Mouse (Mus musculus) lung, postnatal 10 days (tissue): ENCODE measurements around the gene Cyp39a1.
A peak's percentile ranks its signal among the peaks of the same experiment; 100 is the strongest.

Source experiments
- DNase-seq: peaks from one replicate; pipeline ENCODE4 v3.0.0; 2021

Cyp39a1 gene

DNA sequence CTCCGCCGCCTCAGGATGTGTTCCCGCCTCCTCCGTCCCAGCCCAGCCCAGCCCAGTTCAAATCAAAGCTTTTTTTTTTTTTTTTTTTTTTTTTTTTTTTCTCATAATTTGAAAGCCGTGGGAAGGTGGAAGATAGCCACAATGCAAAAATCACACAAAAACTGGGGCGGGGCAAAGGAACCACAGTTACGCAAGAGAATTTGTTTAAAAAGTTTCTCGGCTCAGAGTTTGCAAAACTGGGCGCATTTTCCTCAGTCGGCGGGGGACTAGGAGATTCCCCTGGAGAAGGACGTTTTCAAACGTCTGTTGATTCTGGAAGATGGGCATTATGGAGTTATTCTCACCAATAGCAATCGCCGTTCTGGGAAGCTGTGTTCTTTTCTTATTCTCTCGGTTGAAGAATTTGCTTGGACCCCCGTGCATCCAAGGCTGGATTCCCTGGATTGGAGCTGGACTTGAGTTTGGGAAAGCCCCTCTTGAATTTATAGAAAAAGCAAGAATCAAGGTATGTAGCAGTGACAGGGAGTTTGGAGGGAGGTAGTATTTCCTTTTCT lies at the start of gene Cyp39a1:
Gene Cyp39a1 (plus strand): TSS at position 136 of the 554 bp plus-strand sequence.
- DNase-seq, result no peak

DNA sequence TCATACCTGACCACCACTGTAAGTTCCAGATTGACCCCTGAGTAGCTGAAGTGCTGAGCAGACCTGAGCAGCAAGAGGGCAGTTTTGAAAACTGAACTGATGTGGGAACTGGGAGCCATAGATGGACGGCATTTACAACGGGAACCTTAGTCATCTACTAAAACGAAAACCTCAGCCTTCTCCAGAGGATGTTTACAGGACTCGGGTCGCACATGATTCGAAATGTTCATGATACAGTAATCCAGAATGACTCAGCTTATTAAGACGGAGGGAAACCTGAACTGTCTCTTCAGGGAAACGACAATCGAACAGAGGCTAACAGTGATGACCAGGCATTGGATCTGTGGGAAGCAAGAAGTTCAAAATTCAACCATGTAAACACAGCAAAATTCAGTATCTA lies 48.1 kb upstream of the Cyp39a1 start:
- DNase-seq, result no peak

DNA sequence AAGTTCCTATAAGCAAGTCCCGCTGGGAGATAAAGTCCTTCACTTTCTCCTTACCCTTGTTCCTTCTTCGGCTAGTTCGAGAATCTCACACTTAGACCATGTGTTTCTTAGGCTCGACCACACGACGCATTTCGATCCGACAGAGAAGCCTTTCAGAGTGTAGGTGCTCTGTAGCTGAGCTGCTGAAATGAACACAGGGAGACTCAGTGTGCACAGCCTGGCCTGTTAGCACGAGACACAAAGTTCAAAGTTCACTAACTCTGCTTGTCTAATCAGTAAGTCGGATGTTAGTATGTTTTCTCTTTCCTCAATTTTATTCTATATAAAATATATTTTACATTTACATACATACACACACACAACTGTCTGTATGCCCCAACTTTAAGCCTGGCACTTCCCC lies 45.1 kb upstream of the Cyp39a1 start:
- DNase-seq, result no peak

DNA sequence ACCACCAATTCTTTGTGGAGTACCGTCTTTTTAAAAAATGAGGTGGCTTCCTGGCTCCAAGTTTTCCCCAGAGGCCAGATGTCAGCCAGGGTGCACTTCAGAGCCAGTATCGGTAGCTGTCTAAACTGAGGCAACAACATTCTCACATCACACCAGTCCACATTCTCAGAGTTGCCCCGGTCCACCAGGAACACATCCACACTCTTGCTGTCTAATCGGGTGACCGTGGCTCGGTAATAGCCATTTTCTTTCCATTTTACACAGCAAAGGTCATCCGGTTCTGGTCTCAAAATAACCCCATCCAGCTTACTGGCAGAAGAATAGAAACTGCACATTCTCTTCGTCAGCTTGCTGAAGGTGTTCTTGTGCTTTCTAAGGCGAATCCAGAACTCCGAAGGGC lies 39.0 kb upstream of the Cyp39a1 start:
- DNase-seq, result no peak

DNA sequence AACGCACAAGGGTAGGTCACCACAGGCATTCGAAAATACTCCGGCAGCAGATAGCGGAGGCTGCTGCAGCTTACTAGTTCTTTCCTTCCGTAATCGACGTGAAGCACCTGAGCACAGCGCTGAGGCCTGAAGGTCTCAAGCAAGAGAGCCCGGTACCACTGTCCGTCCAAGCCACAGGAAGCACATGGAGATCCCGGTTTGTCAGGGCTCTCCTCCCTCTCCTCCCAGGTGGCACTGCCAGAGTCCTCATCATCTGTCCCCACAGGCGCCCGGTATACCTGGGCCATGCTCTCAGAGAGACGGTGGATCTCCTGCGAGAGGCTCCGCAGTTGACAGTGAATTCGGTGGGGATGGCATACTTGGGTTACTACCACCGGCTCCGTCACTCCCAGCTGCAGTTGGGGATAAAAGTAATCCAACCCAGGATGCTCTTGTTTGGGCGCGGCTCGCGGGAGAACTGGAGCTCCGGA lies 38.2 kb upstream of the Cyp39a1 start:
- DNase-seq, result no peak

DNA sequence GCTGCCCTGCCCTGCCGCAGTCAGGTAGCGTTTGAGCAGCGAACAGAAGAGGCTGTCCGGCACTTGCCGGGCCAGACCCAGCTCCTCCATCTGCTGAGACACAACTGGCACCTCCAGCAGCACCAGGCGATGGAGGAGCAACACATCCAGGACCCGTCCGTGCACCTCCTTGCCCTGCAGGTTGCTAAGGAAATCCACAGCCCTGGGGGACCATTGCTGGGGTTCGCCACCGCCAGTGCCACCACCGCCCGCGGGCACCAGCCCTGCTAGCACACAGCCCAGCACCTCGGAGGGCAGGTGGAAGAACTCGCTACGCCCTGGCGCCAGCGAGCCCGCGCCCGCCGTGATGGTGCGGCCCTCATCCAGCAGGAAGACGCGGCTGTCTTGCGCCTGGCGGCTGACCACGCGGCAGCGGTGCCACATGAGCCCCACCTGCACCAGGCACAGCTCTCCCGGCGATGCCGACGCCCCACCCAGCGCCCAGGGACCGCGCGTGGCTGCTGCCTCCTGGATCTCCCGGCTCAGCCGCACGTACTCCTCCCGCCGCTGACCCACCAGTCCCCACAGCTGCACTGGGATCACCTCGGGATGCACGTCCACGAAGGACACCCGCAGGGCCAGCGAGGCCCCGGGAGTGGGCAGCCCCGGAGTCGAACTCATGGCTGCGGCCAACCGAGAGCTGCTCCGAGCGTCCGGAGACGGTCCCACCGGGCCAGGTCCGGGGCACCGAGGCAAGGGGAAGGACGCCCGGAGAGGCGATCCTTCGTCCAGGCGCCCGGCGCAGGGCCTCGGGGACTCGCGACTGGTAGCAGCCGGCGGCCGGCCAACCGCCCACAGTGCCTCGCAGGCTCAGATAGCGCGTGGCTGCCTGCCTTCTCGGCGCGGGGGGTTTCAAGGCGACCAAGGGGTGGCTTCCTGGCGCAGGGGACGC lies 37.5 kb upstream of the Cyp39a1 start, which contains the start of gene Tdrd6:
Gene Tdrd6 (minus strand): TSS at position 804 of the 931 bp plus-strand sequence.
- peak; percentile 10 for DNase-seq

DNA sequence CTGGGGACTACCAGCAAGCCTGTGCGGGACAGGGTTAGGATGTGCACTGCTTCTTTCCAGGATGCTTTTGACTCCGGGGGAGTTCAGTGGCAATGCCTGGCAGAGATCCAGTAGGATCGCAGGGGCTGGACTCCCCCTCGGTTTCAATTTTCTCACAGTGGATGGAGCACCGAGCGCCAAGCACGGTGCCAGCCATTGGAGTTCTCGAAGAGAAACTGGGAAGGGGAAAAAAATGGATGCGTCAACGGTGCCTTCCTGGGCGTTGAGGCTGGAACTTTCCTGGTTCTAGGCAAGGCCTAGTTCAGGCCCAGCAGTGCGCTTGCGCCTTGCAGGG lies 36.8 kb upstream of the Cyp39a1 start:
- no peak for DNase-seq

DNA sequence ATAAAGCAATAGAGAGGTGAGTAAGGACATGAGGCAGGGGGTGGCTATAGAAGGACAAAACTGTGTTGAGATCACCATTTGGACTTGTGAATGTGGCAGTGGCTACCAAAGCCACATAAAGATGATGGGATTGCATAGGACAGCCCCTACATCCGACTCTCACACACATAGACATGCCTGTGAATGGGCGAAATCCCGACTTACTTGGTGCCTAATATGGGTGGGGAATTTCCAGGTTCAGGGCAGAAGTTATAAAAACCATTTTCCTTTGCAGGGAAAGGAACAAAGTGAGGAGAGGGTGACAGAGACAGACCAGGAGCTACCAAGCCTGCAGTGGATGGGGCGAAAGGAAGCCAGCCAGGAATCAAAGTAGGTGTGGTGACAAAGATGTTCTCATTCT lies 30.1 kb upstream of the Cyp39a1 start:
- no peak for DNase-seq

DNA sequence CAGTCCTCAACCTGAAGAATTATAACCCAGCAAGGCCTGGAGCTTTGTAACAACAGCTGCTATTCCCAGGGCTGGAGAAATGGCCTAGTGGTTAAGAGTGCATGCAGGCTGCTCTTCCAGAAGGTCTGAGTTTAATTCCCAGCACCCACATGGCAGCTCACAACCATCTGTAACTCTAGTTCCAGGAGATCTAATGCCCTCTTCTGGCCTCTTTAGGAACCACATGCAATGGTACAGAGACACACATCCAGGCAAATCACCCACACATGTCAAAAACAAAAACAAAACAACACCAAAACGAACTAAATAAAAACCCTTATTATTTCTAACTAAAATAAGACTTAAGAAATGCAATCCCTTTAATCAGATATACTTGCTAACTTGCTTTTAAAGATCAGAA lies 26.4 kb upstream of the Cyp39a1 start:
- no peak for DNase-seq

DNA sequence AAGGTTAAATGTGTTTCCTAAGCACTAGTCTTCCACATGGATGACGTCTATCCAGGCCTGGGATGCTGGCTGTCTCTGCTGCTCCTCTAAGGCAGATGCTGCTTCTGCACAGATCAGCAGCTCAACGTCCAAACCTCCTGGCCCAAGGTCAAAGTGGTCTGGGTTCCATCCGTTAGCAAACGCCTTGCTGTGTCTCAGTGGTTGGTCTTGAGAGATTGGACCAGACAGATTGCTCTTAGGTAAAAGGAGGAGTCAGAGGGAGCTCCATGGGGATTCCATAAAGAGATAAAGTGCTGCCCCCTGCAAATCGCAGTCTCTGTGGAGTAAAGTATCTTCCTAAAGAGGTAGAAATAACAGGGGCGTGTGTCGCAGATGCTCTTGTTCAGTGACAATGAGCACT lies 24.0 kb upstream of the Cyp39a1 start:
- DNase-seq, result no peak

DNA sequence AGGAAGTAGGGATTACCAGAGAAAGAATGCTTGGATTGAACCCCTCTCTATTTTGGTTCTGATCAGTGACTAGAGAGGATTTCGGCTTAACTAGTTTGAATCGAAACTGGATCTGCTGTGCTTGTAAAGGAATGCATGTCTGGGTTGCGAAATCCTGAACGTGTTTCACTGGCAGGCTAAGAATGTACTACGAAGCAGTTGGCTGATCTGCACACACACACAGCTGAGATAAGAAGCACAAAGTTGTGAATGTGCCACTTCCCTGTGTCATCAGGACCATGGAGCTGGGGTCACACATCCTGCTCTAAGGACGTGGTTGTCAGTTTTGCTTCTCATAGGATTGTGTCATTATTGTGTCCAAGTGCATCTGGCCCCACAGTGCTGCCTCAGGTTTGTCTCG lies 22.9 kb upstream of the Cyp39a1 start:
- peak; percentile 17 for DNase-seq

DNA sequence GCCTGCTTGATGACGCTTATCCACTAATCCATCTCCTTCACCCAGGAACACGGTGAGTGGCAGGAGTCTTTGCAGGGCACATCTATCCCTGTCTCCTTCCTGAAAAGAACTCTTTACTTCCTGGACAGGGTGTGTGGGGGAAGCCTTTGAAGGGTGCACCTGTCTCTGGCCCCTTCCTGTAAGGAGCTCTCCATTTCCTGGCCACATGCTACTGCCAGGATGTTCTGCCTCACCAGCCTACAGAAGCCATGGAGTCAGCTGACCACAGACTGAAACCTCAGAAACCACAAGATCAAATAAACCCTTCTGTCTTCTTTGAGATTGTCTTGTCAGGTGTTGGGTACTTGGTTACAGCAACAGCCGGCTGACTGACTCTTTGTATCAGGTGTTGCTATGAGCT lies 22.1 kb upstream of the Cyp39a1 start:
- no peak for DNase-seq

DNA sequence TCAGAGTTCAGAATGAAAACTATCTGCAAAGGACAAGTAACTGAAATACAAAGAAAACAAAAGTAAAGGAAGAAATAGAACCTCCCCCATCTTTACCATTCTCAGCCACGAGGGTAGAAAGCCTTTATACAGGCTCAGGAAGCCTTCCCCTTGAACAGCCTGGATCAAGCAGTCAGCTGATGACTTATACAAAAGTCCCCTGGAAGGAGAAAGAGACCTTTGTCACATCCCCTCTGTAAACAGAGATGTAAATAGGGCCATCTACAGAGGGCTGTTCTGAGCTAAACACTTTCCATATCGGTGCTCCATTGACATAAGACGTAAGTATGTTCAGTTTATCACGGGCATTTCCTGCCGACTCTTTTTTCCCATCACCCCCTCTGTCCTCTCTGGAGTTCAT lies 20.3 kb upstream of the Cyp39a1 start:
- DNase-seq, result no peak

DNA sequence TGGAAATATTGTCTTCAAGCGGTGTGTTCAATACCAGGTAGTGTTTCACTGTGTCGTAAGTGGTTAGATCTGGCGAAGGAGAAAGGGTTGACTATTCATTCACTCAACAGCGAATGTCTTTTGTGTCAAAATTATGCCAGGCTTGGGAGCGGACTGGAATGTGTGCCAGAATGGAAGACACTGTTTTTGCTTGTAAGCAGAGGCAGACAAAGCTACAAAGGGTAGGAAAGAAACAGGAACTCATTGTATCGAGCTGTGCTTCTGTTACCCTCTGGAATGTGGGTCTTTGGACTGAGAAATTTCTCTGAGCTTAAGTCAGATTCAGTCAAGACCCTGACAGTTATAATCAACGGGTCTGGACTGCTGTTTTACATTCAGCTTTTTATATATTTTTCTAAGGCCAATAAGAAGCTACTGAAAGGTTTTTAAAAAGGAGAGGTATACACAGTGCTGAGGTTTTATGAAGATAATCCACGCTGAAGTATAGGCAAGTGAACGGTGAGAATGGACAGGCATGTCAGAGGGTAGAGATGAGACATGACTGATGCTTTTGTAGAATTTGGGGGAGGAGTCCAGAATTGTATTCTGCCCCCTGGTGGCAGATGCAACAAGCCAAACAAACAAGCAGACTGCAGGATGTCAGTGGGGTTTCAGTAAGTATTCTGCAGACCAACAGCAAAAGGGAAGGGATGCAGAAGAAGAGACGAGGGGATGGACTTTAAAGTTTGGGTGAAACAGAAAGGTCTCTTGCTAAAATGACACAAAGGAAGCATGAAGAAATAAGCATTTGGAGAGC lies 17.4 kb upstream of the Cyp39a1 start:
- DNase-seq, result peak; percentile 26

DNA sequence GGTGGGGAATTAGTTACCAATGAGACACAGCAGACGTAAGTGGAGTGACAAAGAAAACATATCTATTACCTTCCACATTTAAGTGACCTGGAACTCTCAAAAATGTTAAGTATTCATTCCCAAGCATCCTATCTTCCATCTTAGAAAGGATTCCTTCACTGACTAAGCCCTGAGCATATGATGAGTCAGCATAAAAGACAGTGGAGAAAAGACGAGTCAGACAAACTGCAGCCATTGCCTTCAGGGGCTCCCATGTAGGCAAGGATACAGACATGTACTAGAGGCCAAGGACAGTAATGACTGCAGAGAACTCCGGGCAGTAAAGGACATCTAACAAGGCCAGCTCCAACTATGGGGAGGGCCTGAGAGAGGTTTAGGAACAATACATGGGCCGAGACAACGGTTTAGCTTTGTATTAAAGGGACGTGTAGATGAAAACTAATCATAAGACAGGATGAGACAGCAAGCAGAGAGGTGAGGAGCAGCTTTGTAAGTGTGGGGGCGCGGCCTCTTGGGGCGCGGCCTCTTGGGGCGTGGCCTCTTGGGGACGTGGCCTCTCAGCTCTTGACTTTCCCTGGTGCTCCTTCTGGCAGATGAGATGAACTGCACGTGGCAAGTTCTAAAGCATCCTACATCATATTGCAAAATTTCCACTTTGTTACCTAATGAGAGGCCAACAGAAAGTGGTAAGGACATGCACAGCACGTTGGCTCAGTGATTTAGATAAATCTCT lies 15.7 kb upstream of the Cyp39a1 start:
- DNase-seq, result no peak

DNA sequence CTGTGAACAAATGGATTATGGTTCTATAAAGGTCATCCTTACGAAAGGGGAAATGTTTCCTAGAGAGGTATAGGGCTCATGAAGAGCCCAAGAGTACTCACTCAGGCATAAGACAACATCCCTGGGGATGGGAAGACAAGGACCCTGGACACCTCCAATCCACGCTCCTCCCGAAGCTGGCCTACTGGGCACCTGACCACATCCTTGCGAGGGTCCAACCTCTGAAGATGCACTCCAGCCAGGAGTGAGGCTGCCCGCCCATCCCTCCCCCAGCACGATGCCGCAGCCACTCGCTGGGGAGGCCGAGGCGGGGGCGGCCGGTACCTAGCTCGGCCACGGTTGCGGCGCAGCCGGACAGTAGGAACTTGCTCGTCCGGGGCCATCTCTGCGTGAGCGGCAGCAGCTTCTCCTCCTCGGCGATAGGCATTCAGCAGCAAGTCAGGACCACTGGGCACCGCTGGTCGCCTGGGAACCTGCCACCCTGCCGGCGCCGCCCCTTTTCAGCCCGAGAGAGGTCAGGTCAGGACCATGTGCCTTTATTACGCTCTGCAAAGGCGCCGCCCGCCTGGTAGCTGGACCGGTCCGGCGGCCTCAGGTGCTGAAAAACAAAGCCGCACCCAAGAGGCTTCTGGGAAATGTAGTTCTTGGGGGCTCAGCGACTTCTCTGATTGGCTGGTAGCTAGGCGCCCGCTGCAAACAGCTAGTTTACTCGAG lies 492 bp upstream of the Cyp39a1 start, which contains the start of gene Slc25a27:
Gene Slc25a27 (minus strand): TSS at position 639 of the 714 bp plus-strand sequence.
- peak; percentile 94 for DNase-seq

DNA sequence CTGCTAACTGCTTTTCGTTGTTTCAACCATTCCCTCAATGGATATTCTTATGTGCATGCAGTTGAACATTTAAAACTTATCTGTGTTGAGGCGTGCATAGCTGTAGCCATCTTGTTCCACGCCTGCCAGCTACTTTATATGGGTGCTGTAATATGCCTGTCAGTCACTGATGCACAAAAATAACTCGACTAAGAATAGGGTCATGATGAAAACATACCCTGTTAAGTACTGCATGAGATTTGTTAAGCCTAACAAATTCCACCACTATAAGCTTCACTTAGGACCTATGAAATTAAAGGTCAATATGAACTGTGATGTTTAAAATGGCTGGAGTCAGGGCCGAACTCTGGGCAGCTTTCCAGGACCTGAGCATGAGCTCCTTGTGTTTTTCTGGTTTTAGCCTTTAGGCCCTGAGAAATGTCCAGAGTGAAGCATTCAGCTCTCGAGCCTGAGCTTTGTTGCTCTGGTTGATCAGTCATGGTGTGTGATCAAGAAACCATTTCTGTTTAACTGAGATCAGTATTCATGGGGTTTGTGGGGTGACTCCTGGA lies 2.0 kb downstream of the Cyp39a1 start:
- DNase-seq, result no peak

DNA sequence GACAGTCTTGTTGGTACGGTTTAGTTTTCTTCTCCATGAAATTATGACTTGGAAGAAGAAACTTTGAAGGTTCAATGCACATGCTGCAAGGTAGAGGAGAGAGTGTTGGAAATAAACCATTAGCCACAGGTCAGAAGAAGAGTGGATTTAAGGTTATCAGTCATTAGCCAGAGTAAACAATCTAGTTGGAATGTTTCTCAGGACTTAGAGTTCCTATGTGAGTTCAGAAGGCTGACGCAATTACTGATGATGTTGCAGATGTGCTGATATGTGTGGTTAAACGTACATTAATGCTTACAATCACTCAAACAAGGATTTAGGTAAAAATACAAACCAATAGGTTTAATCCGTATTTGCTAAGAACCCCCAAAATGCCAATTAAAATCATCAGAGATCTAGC lies 4.7 kb downstream of the Cyp39a1 start:
- no peak for DNase-seq

DNA sequence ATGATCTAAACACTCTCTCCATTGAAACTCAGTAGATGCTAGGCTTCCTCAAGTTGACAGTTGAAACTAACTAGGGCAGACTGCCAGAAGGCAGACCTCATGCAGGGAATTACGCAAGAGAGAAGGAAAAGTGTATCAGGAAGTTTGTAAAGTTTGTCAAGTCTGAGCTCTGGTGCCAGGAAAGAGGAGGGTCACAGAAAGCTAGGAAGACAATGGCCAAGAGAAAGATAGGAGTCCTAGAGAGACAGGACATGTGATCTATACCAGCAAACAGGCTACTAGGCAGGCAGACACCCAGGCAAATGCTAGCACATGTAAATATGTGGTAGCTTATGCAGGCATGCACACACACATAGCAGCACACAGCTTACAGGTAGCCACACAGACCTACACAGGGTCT lies 8.0 kb downstream of the Cyp39a1 start:
- peak; percentile 66 for DNase-seq

DNA sequence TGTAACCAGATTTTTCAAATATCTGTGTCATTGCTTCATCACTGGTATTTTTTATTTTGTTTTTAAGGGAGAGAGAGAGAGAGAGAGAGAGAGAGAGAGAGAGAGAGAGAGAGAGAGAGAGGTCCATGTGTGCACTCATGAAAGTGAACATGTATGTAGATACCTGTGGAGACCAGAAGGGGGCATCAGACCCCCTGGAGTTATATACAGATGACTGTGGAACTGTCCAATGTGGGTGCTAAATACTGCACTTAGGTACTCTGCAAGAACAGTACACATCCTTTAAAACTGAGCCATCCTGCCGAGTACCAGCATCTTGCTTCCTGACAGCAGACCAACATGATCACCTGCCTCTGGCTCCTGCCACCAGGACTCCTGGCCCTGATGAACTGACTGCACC lies 9.0 kb downstream of the Cyp39a1 start:
- DNase-seq, result no peak

DNA sequence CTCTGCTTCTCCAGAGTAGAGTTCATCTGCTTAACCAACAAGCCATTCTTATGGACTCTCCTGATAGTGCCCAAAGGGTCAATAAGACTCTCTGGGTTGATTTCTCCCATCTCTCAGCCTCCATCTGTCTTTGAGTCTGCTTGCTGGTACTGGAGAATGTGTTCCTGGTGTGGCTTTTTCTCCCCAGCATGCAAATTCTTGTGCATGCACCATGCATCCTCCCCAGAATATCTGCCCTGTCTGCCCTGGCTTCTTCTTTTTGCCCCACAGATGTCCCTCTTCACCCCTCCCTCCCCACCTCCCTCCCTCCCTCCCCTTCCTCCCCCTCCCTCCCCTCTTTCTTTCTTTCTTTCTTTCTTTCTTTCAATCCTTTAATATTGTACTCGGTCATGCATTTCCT lies 10.1 kb downstream of the Cyp39a1 start:
- DNase-seq, result no peak

DNA sequence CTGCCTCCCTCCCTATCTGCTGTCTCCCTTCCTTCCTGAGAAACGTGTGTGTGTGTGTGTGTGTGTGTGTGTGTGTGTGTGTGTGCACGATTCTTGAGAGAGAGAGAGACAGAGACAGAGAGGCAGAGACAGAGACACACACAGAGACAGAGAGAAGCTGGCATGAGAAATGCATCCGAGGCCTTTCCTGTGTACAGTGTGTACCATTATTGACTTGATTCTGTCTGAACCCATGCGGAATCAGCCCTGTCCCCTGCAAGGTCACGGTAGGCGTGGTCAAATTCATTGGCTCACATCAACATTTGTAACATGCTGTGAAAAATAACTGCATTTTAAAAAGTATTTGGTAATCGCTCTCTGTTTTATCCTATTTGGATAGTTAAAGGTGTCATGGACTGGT lies 16.9 kb downstream of the Cyp39a1 start:
- DNase-seq, result no peak
